Mouse (Mus musculus): ENCODE measurements around the gene Chtf18. TPM values are rescaled to one million over a fixed set of nuclear protein-coding genes. Genes with fewer than 3 reads are reported as not detected.
A peak's percentile ranks its signal among the peaks of the same experiment; 100 is the strongest.

The Chtf18 gene
- polyA plus RNA-seq, 1 experiment = 36.7 TPM

GRCm38 (mm10) chr17:25738861-25739260 is 11.6 kb upstream of the Chtf18 start:
- Histone ChIP-seq H3K27ac (ENCODE audit: control insufficient read depth, insufficient read depth, low read length) (no peak overlapping the region), H3K27me3 (ENCODE audit: control insufficient read depth, insufficient read depth, low read length) (no peaks in the 10 kb centered on the region), H3K36me3 (ENCODE audit: control insufficient read depth, insufficient read depth, low read length) (no peaks in the 10 kb centered on the region), H3K4me1 (replicated peaks; ENCODE audit: control insufficient read depth, insufficient read depth, low read length) (no peaks in the 10 kb centered on the region), H3K4me3 (ENCODE audit: control insufficient read depth, insufficient read depth, low read length) (no peak overlapping the region)
- no peak for DNase-seq
- TF ChIP-seq POLR2A (IDR thresholded peaks at IDR 0.05; ENCODE audit: control insufficient read depth, extremely low read depth, insufficient read depth, low read length, poor library complexity) (no peak), CTCF (IDR thresholded peaks at IDR 0.05; ENCODE audit: borderline replicate concordance, control insufficient read depth, extremely low read depth, insufficient read depth, low read length, poor library complexity) (no peak)
- 78% methylated on average over 7 of the region's 7 CpGs for WGBS

- TF ChIP-seq CTCF (IDR thresholded peaks at IDR 0.05; ENCODE audit: borderline replicate concordance, control insufficient read depth, extremely low read depth, insufficient read depth, low read length, poor library complexity) (no peak), POLR2A (IDR thresholded peaks at IDR 0.05; ENCODE audit: control insufficient read depth, extremely low read depth, insufficient read depth, low read length, poor library complexity) (no peak)
- no peaks in the 10 kb centered on the region for H3K4me1 ChIP-seq (replicated peaks; ENCODE audit: control insufficient read depth, insufficient read depth, low read length)
- WGBS = 79% methylated on average over 3 of the region's 3 CpGs
- H3K4me3 ChIP-seq (ENCODE audit: control insufficient read depth, insufficient read depth, low read length) = no peak within 1 kb of the TSS
- DNase-seq = no peak
- no peaks in the 10 kb centered on the region for H3K27me3 ChIP-seq (ENCODE audit: control insufficient read depth, insufficient read depth, low read length)
- H3K36me3 ChIP-seq (ENCODE audit: control insufficient read depth, insufficient read depth, low read length) = no peaks in the 10 kb centered on the region
- no peak within 1 kb of the TSS for H3K27ac ChIP-seq (ENCODE audit: control insufficient read depth, insufficient read depth, low read length)
Measured at GRCm38 (mm10) chr17:25735745-25736144, 8.5 kb upstream of the Chtf18 start, which contains the start of gene Mslnl. Mslnl (plus strand) TSS chr17:25736042.

GRCm38 (mm10) chr17:25735246-25735645 is 8.0 kb upstream of the Chtf18 start:
- DNase-seq = no peak

GRCm38 (mm10) chr17:25732082-25732481 is 4.9 kb upstream of the Chtf18 start:
- 38% methylated on average over 2 of the region's 2 CpGs for WGBS
- Histone ChIP-seq H3K4me3 (ENCODE audit: control insufficient read depth, insufficient read depth, low read length) (no peak overlapping the region), H3K27ac (ENCODE audit: control insufficient read depth, insufficient read depth, low read length) (no peak overlapping the region), H3K27me3 (ENCODE audit: control insufficient read depth, insufficient read depth, low read length) (no peaks in the 10 kb centered on the region), H3K4me1 (replicated peaks; ENCODE audit: control insufficient read depth, insufficient read depth, low read length) (peaks cover 8% of the 10 kb centered on the region), H3K36me3 (ENCODE audit: control insufficient read depth, insufficient read depth, low read length) (no peaks in the 10 kb centered on the region)
- peak; percentile 83 for DNase-seq
- peak; percentile 88; the same call in 1 of the 2 replicates for TF ChIP-seq CTCF (IDR thresholded peaks at IDR 0.05; ENCODE audit: borderline replicate concordance, control insufficient read depth, extremely low read depth, insufficient read depth, low read length, poor library complexity)
- TF ChIP-seq POLR2A (IDR thresholded peaks at IDR 0.05; ENCODE audit: control insufficient read depth, extremely low read depth, insufficient read depth, low read length, poor library complexity) = no peak

More at GRCm38 (mm10) chr17:25735246-25735645, 8.0 kb upstream of the Chtf18 start:
- no peaks in the 10 kb centered on the region for H3K36me3 ChIP-seq (ENCODE audit: control insufficient read depth, insufficient read depth, low read length)
- no peak overlapping the region for H3K4me3 ChIP-seq (ENCODE audit: control insufficient read depth, insufficient read depth, low read length)
- no peak for TF ChIP-seq CTCF (IDR thresholded peaks at IDR 0.05; ENCODE audit: borderline replicate concordance, control insufficient read depth, extremely low read depth, insufficient read depth, low read length, poor library complexity)
- TF ChIP-seq POLR2A (IDR thresholded peaks at IDR 0.05; ENCODE audit: control insufficient read depth, extremely low read depth, insufficient read depth, low read length, poor library complexity) = no peak
- H3K27me3 ChIP-seq (ENCODE audit: control insufficient read depth, insufficient read depth, low read length) = no peaks in the 10 kb centered on the region
- no peaks in the 10 kb centered on the region for H3K4me1 ChIP-seq (replicated peaks; ENCODE audit: control insufficient read depth, insufficient read depth, low read length)
- no peak overlapping the region for H3K27ac ChIP-seq (ENCODE audit: control insufficient read depth, insufficient read depth, low read length)
- 90% methylated on average over 5 of the region's 5 CpGs for WGBS

GRCm38 (mm10) chr17:25728009-25728270 is 721 bp upstream of the Chtf18 start:
- peaks cover 16% of the 10 kb centered on the region for H3K4me1 ChIP-seq (replicated peaks; ENCODE audit: control insufficient read depth, insufficient read depth, low read length)
- H3K27me3 ChIP-seq (ENCODE audit: control insufficient read depth, insufficient read depth, low read length) = no peaks in the 10 kb centered on the region
- DNase-seq = peak; percentile 18
- H3K36me3 ChIP-seq (ENCODE audit: control insufficient read depth, insufficient read depth, low read length) = no peaks in the 10 kb centered on the region
- H3K27ac ChIP-seq (ENCODE audit: control insufficient read depth, insufficient read depth, low read length) = no peak overlapping the region
- TF ChIP-seq CTCF (IDR thresholded peaks at IDR 0.05; ENCODE audit: borderline replicate concordance, control insufficient read depth, extremely low read depth, insufficient read depth, low read length, poor library complexity) = no peak
- TF ChIP-seq POLR2A (IDR thresholded peaks at IDR 0.05; ENCODE audit: control insufficient read depth, extremely low read depth, insufficient read depth, low read length, poor library complexity) = no peak
- peak overlapping the region; percentile 61 for H3K4me3 ChIP-seq (ENCODE audit: control insufficient read depth, insufficient read depth, low read length)
- WGBS = 23% methylated on average over 4 of the region's 4 CpGs

GRCm38 (mm10) chr17:25725264-25725663 is 2.0 kb downstream of the Chtf18 start:
- no peak overlapping the region for H3K4me3 ChIP-seq (ENCODE audit: control insufficient read depth, insufficient read depth, low read length)
- DNase-seq = no peak
- 92% methylated on average over 6 of the region's 6 CpGs for WGBS
- H3K36me3 ChIP-seq (ENCODE audit: control insufficient read depth, insufficient read depth, low read length) = no peaks in the 10 kb centered on the region
- peaks cover 16% of the 10 kb centered on the region for H3K4me1 ChIP-seq (replicated peaks; ENCODE audit: control insufficient read depth, insufficient read depth, low read length)
- no peaks in the 10 kb centered on the region for H3K27me3 ChIP-seq (ENCODE audit: control insufficient read depth, insufficient read depth, low read length)
- TF ChIP-seq CTCF (IDR thresholded peaks at IDR 0.05; ENCODE audit: borderline replicate concordance, control insufficient read depth, extremely low read depth, insufficient read depth, low read length, poor library complexity) = no peak
- H3K27ac ChIP-seq (ENCODE audit: control insufficient read depth, insufficient read depth, low read length) = no peak overlapping the region

GRCm38 (mm10) chr17:25723919-25724318 is 3.3 kb downstream of the Chtf18 start:
- DNase-seq = no peak
- H3K36me3 ChIP-seq (ENCODE audit: control insufficient read depth, insufficient read depth, low read length) = no peaks in the 10 kb centered on the region
- WGBS = 94% methylated on average over 7 of the region's 7 CpGs

More at GRCm38 (mm10) chr17:25723919-25724318, 3.3 kb downstream of the Chtf18 start:
- H3K4me1 ChIP-seq (replicated peaks; ENCODE audit: control insufficient read depth, insufficient read depth, low read length) = peaks cover 16% of the 10 kb centered on the region
- no peak overlapping the region for H3K27ac ChIP-seq (ENCODE audit: control insufficient read depth, insufficient read depth, low read length)
- H3K4me3 ChIP-seq (ENCODE audit: control insufficient read depth, insufficient read depth, low read length) = no peak overlapping the region
- TF ChIP-seq POLR2A (IDR thresholded peaks at IDR 0.05; ENCODE audit: control insufficient read depth, extremely low read depth, insufficient read depth, low read length, poor library complexity) (no peak), CTCF (IDR thresholded peaks at IDR 0.05; ENCODE audit: borderline replicate concordance, control insufficient read depth, extremely low read depth, insufficient read depth, low read length, poor library complexity) (no peak)
- H3K27me3 ChIP-seq (ENCODE audit: control insufficient read depth, insufficient read depth, low read length) = no peaks in the 10 kb centered on the region

Measured in thymus, adult 2 months (tissue).